Comparison of ENCODE assay signal across 9 mouse cellular contexts in genomic region chr14:108152981-108153380, GRCm38 (mm10).
DNase-seq lines count a peak whose midpoint lies in the region; ATAC-seq lines count a peak whose summit lies in the region.
"Had no signal": no experiment of that assay in that cellular context is flagged by ENCODE, and none has a peak within 500 bp of the region (broad histone marks: within the 10 kb centered on the region; RNA-seq: fewer than 3 reads in every experiment).

No protein-coding gene starts in this region.

- intact Hi-C loops in left cerebral cortex, postnatal 25 days (cut with DNase I) = no loop called here

- WGBS in hindbrain, embryonic 11.5 days = 79% methylated on average over 5 of the region's 5 CpGs
- 78% methylated on average over 5 of the region's 5 CpGs for WGBS in hindbrain, embryonic 12.5 days

- H3K4me1 ChIP-seq in hindbrain, embryonic 11.5 days (replicated peaks; ENCODE audit: control insufficient read depth, insufficient read depth, low read length) = no peaks in the 10 kb centered on the region
- H3K4me1 ChIP-seq in hindbrain, embryonic 12.5 days = no peaks in the 10 kb centered on the region

- no peak for DNase-seq in hindbrain, embryonic 11.5 days (ENCODE audit: low spot score)
- DNase-seq in cerebellum, postnatal 14 days = peak; percentile 18 to 56
- DNase-seq in frontal cortex, adult 2 months (ENCODE audit: extremely low spot score in 1 of 2, low spot score in 1 of 2) = peak; percentile 14 to 38
- DNase-seq in left cerebral cortex, postnatal 25 days (ENCODE audit: low spot score in 2 of 2) = peak; percentile 4 to 63
- DNase-seq in urinary bladder, postnatal 25 days (ENCODE audit: low spot score) = no peak
- no peak for DNase-seq in urinary bladder, postnatal 4 days (ENCODE audit: low spot score in 2 of 2)
- DNase-seq: lung, adult 18-20 months; thymus, postnatal 14 days had no signal

- 0 out of 2 replicates have a peak, but pooled peaks have one; percentile 12 for ATAC-seq in hindbrain, embryonic 11.5 days (ENCODE audit: low FRiP score)
- no peak for ATAC-seq in hindbrain, embryonic 12.5 days (ENCODE audit: low FRiP score)

- H3K27me3 ChIP-seq in hindbrain, embryonic 11.5 days (ENCODE audit: control insufficient read depth, insufficient read depth, low read length) = no peaks in the 10 kb centered on the region
- H3K27me3 ChIP-seq in hindbrain, embryonic 12.5 days = no peaks in the 10 kb centered on the region

- H3K36me3 ChIP-seq in hindbrain, embryonic 11.5 days (ENCODE audit: control insufficient read depth, insufficient read depth, low read length) = no peaks in the 10 kb centered on the region
- H3K36me3 ChIP-seq in hindbrain, embryonic 12.5 days = no peaks in the 10 kb centered on the region

- no peak overlapping the region for H3K4me2 ChIP-seq in hindbrain, embryonic 11.5 days (replicated peaks; ENCODE audit: low read depth, low read length)
- no peak overlapping the region for H3K4me2 ChIP-seq in hindbrain, embryonic 12.5 days (replicated peaks)

- no peak overlapping the region for H3K27ac ChIP-seq in hindbrain, embryonic 11.5 days (ENCODE audit: low read depth, low read length)
- H3K27ac ChIP-seq in hindbrain, embryonic 12.5 days = no peak overlapping the region

- H3K4me3 ChIP-seq in hindbrain, embryonic 11.5 days (ENCODE audit: low read depth, low read length) = no peak overlapping the region
- H3K4me3 ChIP-seq in hindbrain, embryonic 12.5 days = no peak overlapping the region

- no peak overlapping the region for H3K9ac ChIP-seq in hindbrain, embryonic 11.5 days (ENCODE audit: low read depth, low read length)
- no peak overlapping the region for H3K9ac ChIP-seq in hindbrain, embryonic 12.5 days

- no peaks in the 10 kb centered on the region for H3K9me3 ChIP-seq in hindbrain, embryonic 11.5 days (ENCODE audit: control insufficient read depth, low read length)
- H3K9me3 ChIP-seq in hindbrain, embryonic 12.5 days (replicated peaks) = no peaks in the 10 kb centered on the region

Comparison
In these comparisons a context has a peak if more than half of its experiments do, and no peak if none do; other contexts are left out.
1. DNase-seq: peak in cerebellum, postnatal 14 days (2 of 2), frontal cortex, adult 2 months (2 of 2) and left cerebral cortex, postnatal 25 days (2 of 2); none in hindbrain, embryonic 11.5 days (single experiment), urinary bladder, postnatal 25 days (single experiment) and urinary bladder, postnatal 4 days (0 of 2).